Mouse (Mus musculus) v-Abl transformed pro-B cells (cell line): Measurements from ENCODE around the gene Socs3.

Source experiments
- in situ Hi-C, 2 experiments: fragments of 400-800 bp; cut with MboI; formaldehyde crosslinking; loops; one replicate each; pipeline ENCODE4 v1.15.1; 2025; ENCODE audit not compliant: unreplicated experiment in 2 of 2

The Socs3 gene

GRCm38 (mm10) chr11:117934168-117934567 lies 35.7 kb downstream of the Socs3 start:
- in situ Hi-C loops, result no loop called here

- in situ Hi-C loops, result no loop called here
Observed at GRCm38 (mm10) chr11:117932195-117932594, 37.7 kb downstream of the Socs3 start.

- in situ Hi-C loops, result no loop called here
Observed at GRCm38 (mm10) chr11:117931576-117931975, 38.3 kb downstream of the Socs3 start.

GRCm38 (mm10) chr11:117930781-117931338 lies 39.0 kb downstream of the Socs3 start:
- in situ Hi-C loops, result no loop called here

GRCm38 (mm10) chr11:117925541-117925940 lies 44.3 kb downstream of the Socs3 start:
- in situ Hi-C loops, result no loop called here

DNA sequence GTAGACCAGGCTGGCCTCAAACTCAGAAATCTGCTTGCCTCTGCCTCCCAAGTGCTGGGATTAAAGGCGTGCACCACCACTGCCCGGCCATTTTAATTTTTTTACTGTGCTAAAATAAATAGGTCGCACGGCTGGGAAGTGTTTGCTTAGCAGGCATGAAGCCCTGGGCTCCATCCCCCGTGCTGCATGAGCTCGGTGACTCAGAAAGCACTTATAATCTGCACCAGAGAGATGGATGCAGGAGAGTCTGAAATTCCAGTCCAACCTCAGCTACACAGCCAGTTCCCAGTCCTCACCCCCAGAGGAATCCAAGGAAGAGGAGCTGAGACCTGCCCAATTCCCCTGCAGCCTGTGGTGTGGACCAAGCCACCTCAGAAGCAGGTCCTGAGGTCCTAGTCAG lies 45.4 kb downstream of the Socs3 start:
- in situ Hi-C loops, result loop anchor here in 1 of 2 experiments (5.0 kb wide), 1 partner anchor 37 kb away; no protein-coding TSS in a partner anchor

- in situ Hi-C loops, result loop anchor here in 1 of 2 experiments (5.0 kb wide), 1 partner anchor 36 kb away; no protein-coding TSS in a partner anchor
Observed at GRCm38 (mm10) chr11:117923279-117923678, 46.6 kb downstream of the Socs3 start.

DNA sequence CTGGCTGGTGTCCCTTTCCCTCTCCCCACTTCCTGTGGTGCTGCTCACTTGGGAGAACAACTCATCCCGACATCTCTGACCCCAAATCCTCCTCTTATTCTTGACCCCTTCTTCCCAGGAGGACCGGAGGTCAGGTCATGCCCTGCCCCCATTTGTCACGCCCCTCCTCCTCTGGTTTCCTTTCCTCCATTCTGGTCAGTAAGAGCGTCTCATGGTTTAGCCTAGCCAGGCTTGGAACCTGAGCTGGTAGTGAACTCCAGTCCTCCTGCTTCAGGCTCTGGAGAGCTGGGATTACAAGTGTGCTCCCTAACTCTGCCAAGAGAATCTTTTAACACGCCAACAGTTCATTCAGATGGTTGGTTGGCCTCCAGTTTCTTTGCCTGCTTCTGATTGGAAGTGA lies 50.6 kb downstream of the Socs3 start:
- in situ Hi-C loops, result loop anchor here (5.0 kb wide), 2 partner anchors 48 to 103 kb away; no protein-coding TSS in a partner anchor

GRCm38 (mm10) chr11:117918541-117918940 lies 51.3 kb downstream of the Socs3 start:
- in situ Hi-C loops, result loop anchor here (5.0 kb wide), 2 partner anchors 49 to 104 kb away; no protein-coding TSS in a partner anchor
